Mouse (Mus musculus) layer of hippocampus, adult 11-12 months (tissue): ENCODE results near the gene Olfr769.
"Not testable (repeated sequence)": the region's sequence is repeated elsewhere in the genome, so short reads cannot be mapped to it uniquely, and the experiment has no call there.

Experiments used
- DNase-seq: peaks from one replicate; pipeline ENCODE4 v3.0.0; 2022; ENCODE audit warnings: low spot score

Olfr769 gene

DNA sequence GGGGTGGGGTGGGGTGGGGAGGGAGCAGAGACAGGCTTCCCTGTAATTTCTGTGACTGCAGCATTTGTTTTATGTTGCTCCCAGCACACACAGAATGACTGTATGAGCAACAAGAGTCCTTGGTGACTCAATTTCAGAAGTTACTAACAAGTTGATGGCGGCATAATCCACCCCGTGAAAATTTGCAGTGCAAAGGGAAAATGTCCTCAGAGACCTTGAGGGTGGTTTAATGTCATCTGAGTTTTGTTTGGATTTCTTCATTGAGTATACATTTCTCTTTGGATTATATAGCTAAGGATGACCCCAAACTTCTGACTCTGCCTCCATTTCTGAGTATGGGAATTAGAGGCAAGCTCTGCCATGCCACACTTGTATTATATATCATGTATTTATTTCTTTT, at the start of gene Olfr769:
TSS of gene Olfr769 (minus strand) at position 101 of the 400 bp plus-strand sequence.
- no peak for DNase-seq

GRCm38 (mm10) chr10:129164651-129165050, 47.0 kb upstream of the Olfr769 start, which contains the start of gene Olfr771:
TSS of gene Olfr771 (minus strand) at chr10:129164751.
- DNase-seq, result no peak

DNA sequence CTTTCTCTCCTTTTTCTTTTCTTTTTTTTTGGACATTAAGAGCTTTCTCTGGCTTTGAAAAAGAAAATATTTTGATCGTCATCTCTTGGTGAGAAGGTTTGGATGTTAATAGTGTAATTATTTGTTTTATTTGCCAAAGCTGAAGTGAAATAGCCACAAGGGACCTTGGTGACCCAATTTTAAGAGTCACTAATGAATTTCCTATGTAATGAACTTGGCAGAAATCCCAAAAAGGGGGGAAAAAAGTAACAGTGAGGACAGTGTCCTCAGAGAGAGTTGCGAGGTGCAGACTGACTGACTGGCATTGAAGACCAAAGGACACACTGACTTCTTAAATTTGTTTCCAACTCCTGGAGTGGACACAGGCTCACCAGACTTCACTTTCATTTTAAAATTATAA, 21.2 kb upstream of the Olfr769 start, which contains the start of gene Olfr770:
TSS of gene Olfr770 (minus strand) at position 101 of the 400 bp plus-strand sequence.
- DNase-seq, result no peak

DNA sequence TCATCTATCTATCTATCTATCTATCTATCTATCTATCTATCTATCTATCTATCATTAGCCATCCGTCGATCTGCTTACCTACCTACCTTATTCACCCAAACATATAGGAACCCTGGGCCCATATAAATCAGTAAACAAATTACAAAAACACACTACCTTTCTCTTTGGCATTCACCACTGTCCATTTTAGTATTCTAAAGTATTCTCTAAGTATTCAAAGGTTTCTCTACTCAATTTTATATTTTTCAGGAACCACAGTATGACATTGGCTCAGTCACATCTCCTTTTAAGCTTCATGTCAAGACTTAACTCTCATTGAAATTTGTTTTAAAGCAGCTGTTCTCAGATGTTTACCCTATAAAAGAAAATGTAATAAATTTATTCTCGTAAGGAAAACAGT, 2.5 kb downstream of the Olfr769 start:
- no peak for DNase-seq

- no peak for DNase-seq
Observed at GRCm38 (mm10) chr10:129101231-129101630, 16.4 kb downstream of the Olfr769 start.

DNA sequence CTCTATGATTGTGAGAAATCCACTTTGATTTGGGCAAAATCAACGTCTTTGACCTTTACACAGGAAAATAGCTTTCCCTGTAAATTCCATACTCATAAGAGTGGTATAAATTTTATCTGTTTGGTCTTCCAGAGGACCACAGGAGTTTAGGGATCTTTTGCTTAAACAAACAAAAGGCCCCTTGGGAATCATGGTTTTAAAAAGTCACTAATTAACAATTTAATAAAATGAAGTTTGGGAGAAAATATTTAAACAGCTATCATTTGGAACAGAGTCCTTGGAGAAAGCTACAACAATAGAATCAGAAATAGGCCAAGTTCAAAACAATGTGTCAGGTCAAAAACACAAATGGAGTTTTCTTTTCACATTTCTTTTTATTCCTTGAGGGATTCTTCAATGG, 18.4 kb downstream of the Olfr769 start, which contains the start of gene Olfr768:
TSS of gene Olfr768 (minus strand) at position 101 of the 400 bp plus-strand sequence.
- no peak for DNase-seq

DNA sequence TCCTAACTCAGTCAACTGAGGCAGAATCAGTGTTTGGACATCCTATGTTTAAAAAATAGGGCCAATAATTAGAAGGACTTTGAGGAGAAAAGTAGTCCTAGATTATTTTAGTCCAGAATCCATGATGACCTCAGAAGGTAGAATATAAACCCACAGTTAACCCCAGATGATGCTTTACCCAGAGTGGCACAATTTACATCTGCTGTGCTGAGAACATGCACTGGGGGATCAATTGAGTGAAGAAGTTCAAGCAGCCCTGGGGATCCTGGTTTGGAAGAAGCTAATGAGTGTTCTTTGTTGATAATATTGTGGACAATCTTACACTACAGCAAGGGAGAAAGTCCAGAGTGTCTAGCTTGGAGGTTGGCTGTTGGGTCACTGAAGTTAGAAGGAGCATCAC, 34.9 kb downstream of the Olfr769 start, which contains the start of gene Olfr767:
TSS of gene Olfr767 (minus strand) at position 101 of the 400 bp plus-strand sequence.
- not testable (repeated sequence) for DNase-seq

DNA sequence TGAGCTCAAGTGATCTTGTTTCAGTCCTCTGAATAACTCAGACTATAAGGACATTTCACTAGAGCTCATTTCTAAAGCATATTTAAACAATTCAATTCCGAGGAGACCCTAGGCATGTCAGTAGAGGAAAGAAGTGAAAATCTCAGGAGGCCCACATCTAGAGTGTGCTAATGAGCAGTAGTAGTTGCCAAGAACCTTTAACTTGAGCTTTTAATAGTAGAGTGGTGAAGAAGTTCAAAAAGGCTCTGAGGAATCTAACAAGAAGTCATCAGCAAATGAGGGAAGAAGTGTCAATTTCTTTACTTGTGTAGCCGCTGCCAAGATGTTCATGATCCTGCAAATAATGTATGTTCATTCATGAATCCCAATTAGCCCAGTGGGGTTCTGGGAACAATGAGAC, 48.8 kb downstream of the Olfr769 start, which contains the start of gene Olfr766-ps1:
TSS of gene Olfr766-ps1 (minus strand) at position 101 of the 400 bp plus-strand sequence.
- no peak for DNase-seq
